Mouse (Mus musculus) cerebellum, adult 2 months (tissue): Measurements from ENCODE around the gene Ndc80.

Source experiments
- CTCF ChIP-seq: fragments of 200-500 bp; IDR thresholded peaks from 2 replicates; pipeline ENCODE4 v1.5.1; 2011; ENCODE audit warnings: low read depth, mild to moderate bottlenecking, control low read depth, low read length, moderate library complexity, borderline replicate concordance; ENCODE audit not compliant: insufficient read depth
- POLR2A ChIP-seq: fragments of 200-500 bp; IDR thresholded peaks from 2 replicates; pipeline ENCODE4 v1.6.1; 2011; ENCODE audit warnings: low read length, control low read depth, borderline replicate concordance; ENCODE audit not compliant: insufficient read depth

- TF ChIP-seq POLR2A, result no peak
- no peak for TF ChIP-seq CTCF
Measured at GRCm38 (mm10) chr17:71552901-71553300, 26.2 kb upstream of the Ndc80 start.
